Mouse (Mus musculus) frontal cortex, adult (tissue): Measurements from ENCODE around the gene Gm28048.
A peak's percentile ranks its signal among the peaks of the same experiment; 100 is the strongest.

Experiments used
- ATAC-seq: cut with Nextera tagmentation; 2 replicates; pipeline ENCODE4 v1.9.2; 2017; ENCODE audit warnings: mild to moderate bottlenecking, moderate library complexity, mixed read lengths; ENCODE audit not compliant: low TSS enrichment

The Gm28048 gene

GRCm38 (mm10) chr11:22799987-22800424, 181.9 kb downstream of the Gm28048 start:
- ATAC-seq: peak; percentile 23; the same call in 1 of the 2 replicates

- no peak for ATAC-seq
Measured at GRCm38 (mm10) chr11:22798916-22799315, 183.0 kb downstream of the Gm28048 start.

- ATAC-seq: no peak
Measured at GRCm38 (mm10) chr11:22794734-22795133, 187.2 kb downstream of the Gm28048 start.

- no peak for ATAC-seq
Measured at GRCm38 (mm10) chr11:22793881-22794203, 188.0 kb downstream of the Gm28048 start.

GRCm38 (mm10) chr11:22793176-22793880, 188.6 kb downstream of the Gm28048 start:
- no peak for ATAC-seq

DNA sequence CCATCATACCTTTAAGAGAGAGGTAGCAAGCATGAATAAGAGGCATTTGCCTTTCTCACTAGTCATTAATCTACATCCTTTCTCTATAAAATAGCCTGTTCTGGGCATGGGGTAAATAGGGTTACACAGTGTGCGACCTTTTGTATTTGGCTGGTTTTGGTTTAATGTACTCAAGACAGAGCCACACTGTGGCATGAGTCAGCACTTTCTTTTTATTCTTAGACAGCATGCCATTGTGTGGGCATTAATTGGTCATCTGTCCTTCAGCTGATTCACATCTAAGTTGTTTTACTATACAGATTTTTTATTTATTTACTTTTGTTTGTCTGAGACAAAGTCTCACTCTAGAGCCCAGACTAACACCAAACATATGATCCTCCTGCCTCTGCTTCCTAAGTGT, 189.7 kb downstream of the Gm28048 start:
- no peak for ATAC-seq

DNA sequence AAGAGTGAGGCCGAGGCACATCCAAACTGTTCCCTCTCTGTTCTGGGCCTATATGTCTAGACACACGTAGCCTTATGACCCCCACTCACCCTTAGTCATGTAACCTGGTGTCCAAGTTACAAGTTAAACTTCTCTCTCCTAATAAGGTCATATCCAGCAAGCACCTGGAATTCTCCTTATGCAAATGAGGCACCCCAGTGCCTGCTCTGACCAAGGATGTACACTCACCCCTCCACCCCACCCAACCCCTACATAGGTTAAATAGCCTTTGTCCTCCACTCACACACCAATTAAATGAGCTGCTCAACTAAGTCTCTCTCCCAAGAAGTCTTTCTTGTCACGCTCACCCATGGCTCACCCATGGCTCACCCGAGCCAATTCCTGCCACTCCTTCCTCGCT, 190.2 kb downstream of the Gm28048 start:
- ATAC-seq: no peak

DNA sequence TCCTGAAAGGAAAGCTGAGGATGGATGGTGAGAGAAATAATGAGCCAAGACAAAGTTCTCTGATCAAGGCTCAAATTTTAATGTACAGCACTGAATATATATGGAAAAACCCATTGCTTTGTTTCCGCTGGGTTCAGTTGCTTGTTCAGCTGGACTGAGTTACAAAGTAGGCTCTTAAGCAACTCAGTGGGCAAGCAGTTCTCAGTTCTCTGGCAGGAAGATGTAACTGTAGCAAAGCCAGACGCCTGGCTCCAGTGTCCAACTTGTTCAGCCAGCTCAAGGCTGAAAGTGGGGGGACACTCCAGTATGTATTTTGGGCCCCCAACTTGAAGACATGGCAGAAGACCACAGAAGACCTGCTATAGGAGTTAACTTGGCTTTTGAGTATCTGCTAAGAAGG, 194.1 kb downstream of the Gm28048 start:
- no peak for ATAC-seq
